ENCODE assay signal across 15 mouse cellular contexts in the genomic region with DNA sequence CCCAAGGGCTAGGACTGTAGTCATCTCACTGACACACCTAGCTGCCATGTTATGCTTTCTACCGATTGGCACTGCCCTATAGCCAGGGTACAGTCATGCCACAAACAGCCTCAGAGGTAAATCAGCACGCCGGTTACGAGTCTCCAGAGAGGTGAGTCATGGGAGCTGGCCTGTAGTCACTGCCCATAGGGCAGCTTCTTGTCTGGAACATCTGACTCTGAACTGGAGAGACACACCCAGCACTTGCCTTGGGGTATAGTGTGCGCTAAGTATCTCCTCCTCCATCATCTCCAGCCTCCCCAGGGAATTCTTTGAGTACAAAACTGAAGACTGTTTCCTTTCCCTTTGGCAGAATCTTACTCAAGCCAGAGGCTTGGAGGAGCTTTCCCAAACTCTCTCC. TPM values are rescaled to one million over a fixed set of nuclear protein-coding genes. Genes with fewer than 3 reads are reported as not detected.
A peak's percentile ranks its signal among the peaks of the same experiment; 100 is the strongest.
DNase-seq lines count a peak whose midpoint lies in the region; ATAC-seq lines count a peak whose summit lies in the region.
"Had no signal": no experiment of that assay in that cellular context is flagged by ENCODE, and none has a peak within 500 bp of the region (broad histone marks: within the 10 kb centered on the region; RNA-seq: fewer than 3 reads in every experiment).

No protein-coding gene starts in this region.

- WGBS in embryonic facial prominence, embryonic 14.5 days: 72% methylated on average over 5 of the region's 5 CpGs
- WGBS in embryonic facial prominence, embryonic 10.5 days: 76% methylated on average over 5 of the region's 5 CpGs
- 85% methylated on average over 5 of the region's 5 CpGs for WGBS in forebrain, embryonic 15.5 days
- WGBS in forebrain, embryonic 13.5 days: 87% methylated on average over 5 of the region's 5 CpGs

- no peaks in the 10 kb centered on the region for H3K27me3 ChIP-seq in embryonic facial prominence, embryonic 14.5 days (replicated peaks; ENCODE audit: control insufficient read depth, insufficient read depth, low read length)
- H3K27me3 ChIP-seq in embryonic facial prominence, embryonic 10.5 days (replicated peaks; ENCODE audit: low read depth, poor library complexity, severe bottlenecking): no peaks in the 10 kb centered on the region
- no peaks in the 10 kb centered on the region for H3K27me3 ChIP-seq in forebrain, embryonic 15.5 days
- no peaks in the 10 kb centered on the region for H3K27me3 ChIP-seq in forebrain, embryonic 13.5 days
- H3K27me3 ChIP-seq: limb, embryonic 13.5 days had no signal

- no peak overlapping the region for H3K4me3 ChIP-seq in embryonic facial prominence, embryonic 14.5 days (ENCODE audit: low read depth, low read length)
- no peak overlapping the region for H3K4me3 ChIP-seq in embryonic facial prominence, embryonic 10.5 days
- no peak overlapping the region for H3K4me3 ChIP-seq in forebrain, embryonic 15.5 days
- no peak overlapping the region for H3K4me3 ChIP-seq in forebrain, embryonic 13.5 days
- H3K4me3 ChIP-seq: limb, embryonic 13.5 days had no signal

- H3K4me1 ChIP-seq in embryonic facial prominence, embryonic 14.5 days (ENCODE audit: control insufficient read depth, insufficient read depth, low read length): peaks cover 11% of the 10 kb centered on the region
- H3K4me1 ChIP-seq in embryonic facial prominence, embryonic 10.5 days: peaks cover 13% of the 10 kb centered on the region
- H3K4me1 ChIP-seq in forebrain, embryonic 15.5 days: peaks cover 20% of the 10 kb centered on the region
- H3K4me1 ChIP-seq in forebrain, embryonic 13.5 days: peaks cover 14% of the 10 kb centered on the region

- peaks cover 29% of the 10 kb centered on the region for H3K36me3 ChIP-seq in embryonic facial prominence, embryonic 14.5 days (ENCODE audit: control insufficient read depth, insufficient read depth, low read length)
- H3K36me3 ChIP-seq in embryonic facial prominence, embryonic 10.5 days (replicated peaks): peaks cover 35% of the 10 kb centered on the region
- H3K36me3 ChIP-seq in forebrain, embryonic 15.5 days: peaks cover 14% of the 10 kb centered on the region
- peaks cover 16% of the 10 kb centered on the region for H3K36me3 ChIP-seq in forebrain, embryonic 13.5 days (ENCODE audit: poor library complexity, severe bottlenecking)

- ATAC-seq in embryonic facial prominence, embryonic 14.5 days (ENCODE audit: low read depth): no peak
- ATAC-seq in forebrain, embryonic 15.5 days (replicated peaks): no peak
- no peak for ATAC-seq in forebrain, embryonic 13.5 days
- ATAC-seq: forebrain, embryonic 14.5 days; inflammation-experienced regulatory T-cells, adult 6 months had no signal

- no peak overlapping the region for H3K4me2 ChIP-seq in embryonic facial prominence, embryonic 14.5 days (ENCODE audit: low read depth, low read length)
- no peak overlapping the region for H3K4me2 ChIP-seq in forebrain, embryonic 15.5 days (replicated peaks)
- H3K4me2 ChIP-seq in forebrain, embryonic 13.5 days: no peak overlapping the region
- H3K4me2 ChIP-seq: limb, embryonic 13.5 days had no signal

- peak; percentile 7 for DNase-seq in embryonic facial prominence, embryonic 14.5 days (ENCODE audit: low spot score)
- no peak for DNase-seq in embryonic facial prominence, embryonic 10.5 days (ENCODE audit: low spot score)
- DNase-seq in 3134 (ENCODE audit: extremely low read depth, insufficient read length, low spot score): peak; percentile 83
- DNase-seq in adipocyte (ENCODE audit: low spot score): peak; percentile 73
- peak; percentile 24 for DNase-seq in gonadal fat pad, adult 2 months (ENCODE audit: low read depth)
- DNase-seq in layer of hippocampus, postnatal 36 days: no peak
- DNase-seq: cerebellum, postnatal 10 days; heart, postnatal 4 days; lung, adult 2 months had no signal

- H3K9me3 ChIP-seq in embryonic facial prominence, embryonic 14.5 days (ENCODE audit: control insufficient read depth, low read length): no peaks in the 10 kb centered on the region
- no peaks in the 10 kb centered on the region for H3K9me3 ChIP-seq in embryonic facial prominence, embryonic 10.5 days
- no peaks in the 10 kb centered on the region for H3K9me3 ChIP-seq in forebrain, embryonic 15.5 days
- no peaks in the 10 kb centered on the region for H3K9me3 ChIP-seq in forebrain, embryonic 13.5 days (replicated peaks)
- H3K9me3 ChIP-seq: limb, embryonic 13.5 days had no signal

- no peak overlapping the region for H3K27ac ChIP-seq in embryonic facial prominence, embryonic 14.5 days (replicated peaks; ENCODE audit: low read depth, low read length)
- no peak overlapping the region for H3K27ac ChIP-seq in embryonic facial prominence, embryonic 10.5 days (replicated peaks)
- no peak overlapping the region for H3K27ac ChIP-seq in forebrain, embryonic 15.5 days (replicated peaks)
- no peak overlapping the region for H3K27ac ChIP-seq in forebrain, embryonic 13.5 days
- H3K27ac ChIP-seq: kidney, postnatal 0 days; limb, embryonic 13.5 days had no signal

- no peak overlapping the region for H3K9ac ChIP-seq in embryonic facial prominence, embryonic 14.5 days (ENCODE audit: low read depth, low read length)
- H3K9ac ChIP-seq in forebrain, embryonic 15.5 days (replicated peaks): no peak overlapping the region
- no peak overlapping the region for H3K9ac ChIP-seq in forebrain, embryonic 13.5 days
- H3K9ac ChIP-seq: limb, embryonic 13.5 days had no signal

RNA-seq across cellular contexts. Expression of a gene that starts 1.7 kb away (rescaled TPM):
- 37.0 and 37.5 TPM in 2 replicates for polyA plus RNA-seq in embryonic facial prominence, embryonic 14.5 days (2014; fragmentation: Nextera tagmentation; extraction: Ambion mirVana)
- 38.2 and 38.6 TPM in 2 replicates for polyA plus RNA-seq in embryonic facial prominence, embryonic 10.5 days (2016; fragmentation: Nextera tagmentation; extraction: Ambion mirVana)
- polyA plus RNA-seq in gonadal fat pad, adult 2 months (2012; rRNA removed): 76.7 and 84.0 TPM in 2 replicates
- 100 to 1,000 TPM; 174 to 194 TPM for total RNA-seq in layer of hippocampus, postnatal 36 days (2021)
- polyA plus RNA-seq in forebrain, embryonic 15.5 days (2015; fragmentation: Nextera tagmentation; extraction: Ambion mirVana): 73.6 and 77.2 TPM in 2 replicates
- polyA plus RNA-seq in forebrain, embryonic 13.5 days (2015; fragmentation: Nextera tagmentation; extraction: Ambion mirVana): 52.4 and 61.8 TPM in 2 replicates

RNA-seq across cellular contexts. Expression of a gene that starts 30.3 kb away (rescaled TPM):
- polyA plus RNA-seq in embryonic facial prominence, embryonic 14.5 days (2014; fragmentation: Nextera tagmentation; extraction: Ambion mirVana): 83.8 and 102 TPM in 2 replicates
- 30.9 and 31.0 TPM in 2 replicates for polyA plus RNA-seq in embryonic facial prominence, embryonic 10.5 days (2016; fragmentation: Nextera tagmentation; extraction: Ambion mirVana)
- polyA plus RNA-seq in gonadal fat pad, adult 2 months (2012; rRNA removed): 58.3 and 67.4 TPM in 2 replicates
- total RNA-seq in layer of hippocampus, postnatal 36 days (2021): 10 to 100 TPM; 21.3 to 25.1 TPM
- 16.1 and 16.4 TPM in 2 replicates for polyA plus RNA-seq in forebrain, embryonic 15.5 days (2015; fragmentation: Nextera tagmentation; extraction: Ambion mirVana)
- polyA plus RNA-seq in forebrain, embryonic 13.5 days (2015; fragmentation: Nextera tagmentation; extraction: Ambion mirVana): 14.0 and 15.0 TPM in 2 replicates

RNA-seq across cellular contexts. Expression of a gene that starts 34.5 kb away (rescaled TPM):
- 23.0 and 23.4 TPM in 2 replicates for polyA plus RNA-seq in embryonic facial prominence, embryonic 14.5 days (2014; fragmentation: Nextera tagmentation; extraction: Ambion mirVana)
- polyA plus RNA-seq in embryonic facial prominence, embryonic 10.5 days (2016; fragmentation: Nextera tagmentation; extraction: Ambion mirVana): 10.6 and 12.2 TPM in 2 replicates
- polyA plus RNA-seq in gonadal fat pad, adult 2 months (2012; rRNA removed): 67.2 and 67.7 TPM in 2 replicates
- 10 to 100 TPM; 27.4 to 30.0 TPM for total RNA-seq in layer of hippocampus, postnatal 36 days (2021)
- polyA plus RNA-seq in forebrain, embryonic 15.5 days (2015; fragmentation: Nextera tagmentation; extraction: Ambion mirVana): 13.7 and 13.8 TPM in 2 replicates
- polyA plus RNA-seq in forebrain, embryonic 13.5 days (2015; fragmentation: Nextera tagmentation; extraction: Ambion mirVana): 9.0 and 10.2 TPM in 2 replicates

RNA-seq across cellular contexts. Expression of a gene that starts 37.5 kb away (rescaled TPM):
- 5.2 and 5.5 TPM in 2 replicates for polyA plus RNA-seq in embryonic facial prominence, embryonic 14.5 days (2014; fragmentation: Nextera tagmentation; extraction: Ambion mirVana)
- 14.8 and 15.5 TPM in 2 replicates for polyA plus RNA-seq in embryonic facial prominence, embryonic 10.5 days (2016; fragmentation: Nextera tagmentation; extraction: Ambion mirVana)
- 2.2 and 2.4 TPM in 2 replicates for polyA plus RNA-seq in gonadal fat pad, adult 2 months (2012; rRNA removed)
- 10 to 100 TPM; 10.5 to 11.0 TPM for total RNA-seq in layer of hippocampus, postnatal 36 days (2021)
- polyA plus RNA-seq in forebrain, embryonic 15.5 days (2015; fragmentation: Nextera tagmentation; extraction: Ambion mirVana): 12.7 and 12.8 TPM in 2 replicates
- polyA plus RNA-seq in forebrain, embryonic 13.5 days (2015; fragmentation: Nextera tagmentation; extraction: Ambion mirVana): 14.8 and 15.8 TPM in 2 replicates

RNA-seq across cellular contexts. Expression of a gene that starts 37.6 kb away (rescaled TPM):
- 23.9 and 25.6 TPM in 2 replicates for polyA plus RNA-seq in embryonic facial prominence, embryonic 14.5 days (2014; fragmentation: Nextera tagmentation; extraction: Ambion mirVana)
- 64.2 and 66.1 TPM in 2 replicates for polyA plus RNA-seq in embryonic facial prominence, embryonic 10.5 days (2016; fragmentation: Nextera tagmentation; extraction: Ambion mirVana)
- polyA plus RNA-seq in gonadal fat pad, adult 2 months (2012; rRNA removed): 31.4 and 65.1 TPM in 2 replicates
- 10 to 100 TPM; 17.5 to 20.0 TPM for total RNA-seq in layer of hippocampus, postnatal 36 days (2021)
- polyA plus RNA-seq in forebrain, embryonic 15.5 days (2015; fragmentation: Nextera tagmentation; extraction: Ambion mirVana): 55.0 and 55.3 TPM in 2 replicates
- 60.4 and 62.3 TPM in 2 replicates for polyA plus RNA-seq in forebrain, embryonic 13.5 days (2015; fragmentation: Nextera tagmentation; extraction: Ambion mirVana)

Comparison
In these comparisons a context has a peak if more than half of its experiments do, and no peak if none do; other contexts are left out.
1. DNase-seq: peak in embryonic facial prominence, embryonic 14.5 days (single experiment), 3134 (single experiment), adipocyte (single experiment) and gonadal fat pad, adult 2 months (single experiment); none in embryonic facial prominence, embryonic 10.5 days (single experiment) and layer of hippocampus, postnatal 36 days (0 of 2).